ENCODE assay signal across 23 mouse cellular contexts in genomic region chr4:125583272-125583671, GRCm38 (mm10).
"Had no signal": no experiment of that assay in that cellular context is flagged by ENCODE, and none has a peak within 500 bp of the region (broad histone marks: within the 10 kb centered on the region; RNA-seq: fewer than 3 reads in every experiment).

No protein-coding gene starts in this region.

- H3K27me3 ChIP-seq: liver, embryonic 15.5 days had no signal

- H3K4me3 ChIP-seq: limb, embryonic 10.5 days; limb, embryonic 13.5 days; liver, embryonic 12.5 days; liver, embryonic 15.5 days; lung, embryonic 15.5 days; megakaryocyte, embryonic 14.5 days; midbrain, embryonic 10.5 days; midbrain, embryonic 13.5 days; myocyte; neural tube, embryonic 13.5 days; stomach, embryonic 15.5 days had no signal

- H3K36me3 ChIP-seq: limb, embryonic 10.5 days; limb, embryonic 13.5 days; liver, embryonic 12.5 days; liver, embryonic 15.5 days; lung, embryonic 15.5 days; midbrain, embryonic 10.5 days; midbrain, embryonic 13.5 days; neural tube, embryonic 13.5 days; stomach, embryonic 15.5 days had no signal

- H3K9ac ChIP-seq: limb, embryonic 13.5 days; liver, embryonic 12.5 days; liver, embryonic 15.5 days; lung, embryonic 15.5 days; midbrain, embryonic 13.5 days; neural tube, embryonic 13.5 days; stomach, embryonic 15.5 days had no signal

- H3K9me3 ChIP-seq: limb, embryonic 10.5 days; limb, embryonic 13.5 days; liver, embryonic 12.5 days; liver, embryonic 15.5 days; lung, embryonic 15.5 days; megakaryocyte, embryonic 14.5 days; midbrain, embryonic 10.5 days; midbrain, embryonic 13.5 days; neural tube, embryonic 13.5 days; stomach, embryonic 15.5 days had no signal

- ATAC-seq: liver, embryonic 12.5 days; midbrain, embryonic 13.5 days; midbrain, embryonic 16.5 days had no signal

- H3K4me2 ChIP-seq: limb, embryonic 13.5 days; liver, embryonic 12.5 days; liver, embryonic 15.5 days; lung, embryonic 15.5 days; midbrain, embryonic 13.5 days; neural tube, embryonic 13.5 days; stomach, embryonic 15.5 days had no signal

- H3K27ac ChIP-seq: kidney, postnatal 0 days; limb, embryonic 10.5 days; limb, embryonic 13.5 days; liver, embryonic 12.5 days; liver, embryonic 15.5 days; lung, embryonic 15.5 days; midbrain, embryonic 10.5 days; midbrain, embryonic 13.5 days; neural tube, embryonic 13.5 days; stomach, embryonic 15.5 days had no signal

- H3K4me1 ChIP-seq: liver, embryonic 15.5 days; lung, embryonic 15.5 days; megakaryocyte, embryonic 14.5 days had no signal

- DNase-seq: kidney, adult 2 months; kidney, postnatal 25 days; liver; lung, adult 18-20 months; lung, postnatal 10 days; lung, postnatal 36 days; retina, postnatal 1 day; right cerebral cortex, postnatal 25 days; spleen, adult 18-20 months; thymus, postnatal 25 days had no signal
